Mouse (Mus musculus): ENCODE results near the gene Samhd1. TPM values are rescaled to one million over a fixed set of nuclear protein-coding genes. Genes with fewer than 3 reads are reported as not detected.

The Samhd1 gene
- total and polyA plus RNA-seq, 2 experiments from 2014 or later = 11.9 to 12.7 TPM

GRCm38 (mm10) chr2:157148417-157148816 is 13.4 kb upstream of the Samhd1 start:
- Histone ChIP-seq H3K27me3 (ENCODE audit: insufficient read depth, low read length) (no peaks in the 10 kb centered on the region), H3K4me1 (ENCODE audit: insufficient read depth, low read length) (no peaks in the 10 kb centered on the region), H3K9me3 (ENCODE audit: low read length) (no peaks in the 10 kb centered on the region), H3K9ac (replicated peaks; ENCODE audit: low read length) (no peak overlapping the region), H3K4me3 (ENCODE audit: low read length) (no peak overlapping the region), H3K36me3 (ENCODE audit: insufficient read depth, low read length) (peaks cover 24% of the 10 kb centered on the region; the same call in 1 of the 2 replicates), H3K4me2 (ENCODE audit: low read depth, low read length) (no peak overlapping the region), H3K27ac (no peak overlapping the region)
- no peak for DNase-seq (ENCODE audit: low spot score)
- ATAC-seq = no peak
- 92% methylated on average over 5 of the region's 5 CpGs for WGBS
- no peak for TF ChIP-seq CTCF (IDR thresholded peaks at IDR 0.05; ENCODE audit: low read depth)

- 95% methylated on average over 9 of the region's 9 CpGs for WGBS
- no peak for ATAC-seq
- peaks cover 24% of the 10 kb centered on the region; the same call in 1 of the 2 replicates for H3K36me3 ChIP-seq (ENCODE audit: insufficient read depth, low read length)
These were observed 12.4 kb upstream of the Samhd1 start for GRCm38 (mm10) chr2:157147397-157148020.

GRCm38 (mm10) chr2:157145173-157145572 is 10.1 kb upstream of the Samhd1 start:
- ATAC-seq (no peak), DNase-seq (ENCODE audit: low spot score) (no peak)
- H3K4me1 ChIP-seq (ENCODE audit: insufficient read depth, low read length) = no peaks in the 10 kb centered on the region
- no peak overlapping the region for H3K4me2 ChIP-seq (ENCODE audit: low read depth, low read length)
- H3K9ac ChIP-seq (replicated peaks; ENCODE audit: low read length) = no peak overlapping the region
- H3K27me3 ChIP-seq (ENCODE audit: insufficient read depth, low read length) = no peaks in the 10 kb centered on the region
- TF ChIP-seq CTCF (IDR thresholded peaks at IDR 0.05; ENCODE audit: low read depth) = no peak
- H3K27ac ChIP-seq = no peak overlapping the region
- no peaks in the 10 kb centered on the region for H3K9me3 ChIP-seq (ENCODE audit: low read length)
- H3K4me3 ChIP-seq (ENCODE audit: low read length) = no peak overlapping the region
- peaks cover 15% of the 10 kb centered on the region; the same call in 1 of the 2 replicates for H3K36me3 ChIP-seq (ENCODE audit: insufficient read depth, low read length)
- 87% methylated on average over 1 of the region's 1 CpGs for WGBS

More at GRCm38 (mm10) chr2:157147397-157148020, 12.4 kb upstream of the Samhd1 start:
- no peaks in the 10 kb centered on the region for H3K9me3 ChIP-seq (ENCODE audit: low read length)
- H3K4me1 ChIP-seq (ENCODE audit: insufficient read depth, low read length) = no peaks in the 10 kb centered on the region
- no peaks in the 10 kb centered on the region for H3K27me3 ChIP-seq (ENCODE audit: insufficient read depth, low read length)
- H3K9ac ChIP-seq (replicated peaks; ENCODE audit: low read length) = no peak overlapping the region
- H3K4me3 ChIP-seq (ENCODE audit: low read length) = no peak overlapping the region
- no peak overlapping the region for H3K4me2 ChIP-seq (ENCODE audit: low read depth, low read length)
- TF ChIP-seq CTCF (IDR thresholded peaks at IDR 0.05; ENCODE audit: low read depth) = no peak
- H3K27ac ChIP-seq = no peak overlapping the region
- DNase-seq (ENCODE audit: low spot score) = no peak

- WGBS = 78% methylated on average over 5 of the region's 5 CpGs
- no peak for TF ChIP-seq CTCF (IDR thresholded peaks at IDR 0.05; ENCODE audit: low read depth)
- H3K9me3 ChIP-seq (ENCODE audit: low read length) = no peaks in the 10 kb centered on the region
- H3K27ac ChIP-seq = no peak overlapping the region
- H3K36me3 ChIP-seq (ENCODE audit: insufficient read depth, low read length) = peaks cover 5% of the 10 kb centered on the region; the same call in 1 of the 2 replicates
- ATAC-seq (no peak), DNase-seq (ENCODE audit: low spot score) (no peak)
- H3K4me3 ChIP-seq (ENCODE audit: low read length) = no peak overlapping the region
- no peak overlapping the region for H3K4me2 ChIP-seq (ENCODE audit: low read depth, low read length)
- no peak overlapping the region for H3K9ac ChIP-seq (replicated peaks; ENCODE audit: low read length)
- H3K4me1 ChIP-seq (ENCODE audit: insufficient read depth, low read length) = no peaks in the 10 kb centered on the region
- no peaks in the 10 kb centered on the region for H3K27me3 ChIP-seq (ENCODE audit: insufficient read depth, low read length)
These were observed 9.1 kb upstream of the Samhd1 start for GRCm38 (mm10) chr2:157144132-157144531.

- Histone ChIP-seq H3K27ac (no peak overlapping the region), H3K4me3 (ENCODE audit: low read length) (no peak overlapping the region), H3K4me1 (ENCODE audit: insufficient read depth, low read length) (no peaks in the 10 kb centered on the region), H3K27me3 (ENCODE audit: insufficient read depth, low read length) (no peaks in the 10 kb centered on the region), H3K9ac (replicated peaks; ENCODE audit: low read length) (no peak overlapping the region), H3K36me3 (ENCODE audit: insufficient read depth, low read length) (no peaks in the 10 kb centered on the region), H3K9me3 (ENCODE audit: low read length) (no peaks in the 10 kb centered on the region), H3K4me2 (ENCODE audit: low read depth, low read length) (no peak overlapping the region)
- no peak for ATAC-seq
- 90% methylated on average over 4 of the region's 4 CpGs for WGBS
- no peak for TF ChIP-seq CTCF (IDR thresholded peaks at IDR 0.05; ENCODE audit: low read depth)
- DNase-seq (ENCODE audit: low spot score) = no peak
These were observed 6.9 kb upstream of the Samhd1 start for GRCm38 (mm10) chr2:157141962-157142361.

- ATAC-seq (no peak), DNase-seq (ENCODE audit: low spot score) (no peak)
- H3K27ac ChIP-seq = no peak overlapping the region
- H3K4me3 ChIP-seq (ENCODE audit: low read length) = no peak overlapping the region
- H3K9ac ChIP-seq (replicated peaks; ENCODE audit: low read length) = no peak overlapping the region
- H3K9me3 ChIP-seq (ENCODE audit: low read length) = no peaks in the 10 kb centered on the region
- no peak for TF ChIP-seq CTCF (IDR thresholded peaks at IDR 0.05; ENCODE audit: low read depth)
- no peaks in the 10 kb centered on the region for H3K27me3 ChIP-seq (ENCODE audit: insufficient read depth, low read length)
- H3K36me3 ChIP-seq (ENCODE audit: insufficient read depth, low read length) = no peaks in the 10 kb centered on the region
- H3K4me2 ChIP-seq (ENCODE audit: low read depth, low read length) = no peak overlapping the region
- no peaks in the 10 kb centered on the region for H3K4me1 ChIP-seq (ENCODE audit: insufficient read depth, low read length)
- WGBS = 89% methylated on average over 5 of the region's 5 CpGs
These were observed 4.3 kb upstream of the Samhd1 start for GRCm38 (mm10) chr2:157139251-157139802.

GRCm38 (mm10) chr2:157138808-157139207 is 3.7 kb upstream of the Samhd1 start:
- Histone ChIP-seq H3K9me3 (ENCODE audit: low read length) (no peaks in the 10 kb centered on the region), H3K4me1 (ENCODE audit: insufficient read depth, low read length) (0 out of 2 replicates have a peak, but pooled peaks cover under 1% of the 10 kb centered on the region), H3K9ac (replicated peaks; ENCODE audit: low read length) (no peak overlapping the region), H3K4me2 (ENCODE audit: low read depth, low read length) (no peak overlapping the region), H3K27me3 (ENCODE audit: insufficient read depth, low read length) (no peaks in the 10 kb centered on the region), H3K4me3 (ENCODE audit: low read length) (no peak overlapping the region), H3K27ac (no peak overlapping the region), H3K36me3 (ENCODE audit: insufficient read depth, low read length) (no peaks in the 10 kb centered on the region)
- no peak for TF ChIP-seq CTCF (IDR thresholded peaks at IDR 0.05; ENCODE audit: low read depth)
- DNase-seq (ENCODE audit: low spot score) (no peak), ATAC-seq (no peak)
- 81% methylated on average over 5 of the region's 5 CpGs for WGBS

Measured in hindbrain, postnatal 0 days (tissue).